Mouse (Mus musculus): ENCODE measurements around the gene Sept9. TPM values are rescaled to one million over a fixed set of nuclear protein-coding genes. Genes with fewer than 3 reads are reported as not detected.

Sept9 gene
- total RNA-seq, 2 experiments from 2014 or later, result 62.1 to 70.5 TPM

- intact Hi-C loops (cut with DNase I), result loop anchor here (5.0 kb wide), 1 partner anchor 68 kb away; no protein-coding TSS in a partner anchor
- peak in 1 of 2 experiments; percentile 57 for DNase-seq (ENCODE audit: low spot score in 2 of 2)
Measured at GRCm38 (mm10) chr11:117239617-117240016, 40.2 kb downstream of the Sept9 start.

- intact Hi-C loops (cut with DNase I), result no loop called here
- DNase-seq (ENCODE audit: low spot score in 2 of 2), result no peak
Measured at GRCm38 (mm10) chr11:117240322-117240721, 40.9 kb downstream of the Sept9 start.

- no peak for DNase-seq (ENCODE audit: low spot score in 2 of 2)
- intact Hi-C loops (cut with DNase I), result no loop called here
Measured at GRCm38 (mm10) chr11:117240861-117241738, 41.6 kb downstream of the Sept9 start.

- DNase-seq (ENCODE audit: low spot score in 2 of 2), result no peak
- intact Hi-C loops (cut with DNase I), result no loop called here
Measured at GRCm38 (mm10) chr11:117242339-117243084, 43.1 kb downstream of the Sept9 start.

- intact Hi-C loops (cut with DNase I), result no loop called here
- no peak for DNase-seq (ENCODE audit: low spot score in 2 of 2)
Measured at GRCm38 (mm10) chr11:117243536-117244290, 44.3 kb downstream of the Sept9 start.

- no peak for DNase-seq (ENCODE audit: low spot score in 2 of 2)
- intact Hi-C loops (cut with DNase I), result no loop called here
Measured at GRCm38 (mm10) chr11:117245041-117245725, 45.7 kb downstream of the Sept9 start.

- DNase-seq (ENCODE audit: low spot score in 2 of 2), result no peak
- intact Hi-C loops (cut with DNase I), result no loop called here
Measured at GRCm38 (mm10) chr11:117245846-117246245, 46.4 kb downstream of the Sept9 start.

- intact Hi-C loops (cut with DNase I), result no loop called here
- DNase-seq (ENCODE audit: low spot score in 2 of 2), result no peak
Measured at GRCm38 (mm10) chr11:117246286-117246685, 46.8 kb downstream of the Sept9 start.

- no peak for DNase-seq (ENCODE audit: low spot score in 2 of 2)
- intact Hi-C loops (cut with DNase I), result no loop called here
Measured at GRCm38 (mm10) chr11:117246981-117247431, 47.5 kb downstream of the Sept9 start.

GRCm38 (mm10) chr11:117247541-117247940 lies 48.1 kb downstream of the Sept9 start:
- intact Hi-C loops (cut with DNase I), result no loop called here
- DNase-seq (ENCODE audit: low spot score in 2 of 2), result no peak

- intact Hi-C loops (cut with DNase I), result no loop called here
- DNase-seq (ENCODE audit: low spot score in 2 of 2), result peak; percentile 45 to 82
Measured at GRCm38 (mm10) chr11:117248734-117249248, 49.3 kb downstream of the Sept9 start.

GRCm38 (mm10) chr11:117249282-117249984 lies 50.0 kb downstream of the Sept9 start:
- no peak for DNase-seq (ENCODE audit: low spot score in 2 of 2)

GRCm38 (mm10) chr11:117249985-117250928 lies 50.8 kb downstream of the Sept9 start:
- intact Hi-C loops (cut with DNase I), result no loop called here
- no peak for DNase-seq (ENCODE audit: low spot score in 2 of 2)

More at GRCm38 (mm10) chr11:117249282-117249984, 50.0 kb downstream of the Sept9 start:
- intact Hi-C loops (cut with DNase I), result no loop called here

GRCm38 (mm10) chr11:117251755-117252154 lies 52.3 kb downstream of the Sept9 start:
- DNase-seq (ENCODE audit: low spot score in 2 of 2), result no peak
- intact Hi-C loops (cut with DNase I), result no loop called here

GRCm38 (mm10) chr11:117252846-117253245 lies 53.4 kb downstream of the Sept9 start:
- intact Hi-C loops (cut with DNase I), result no loop called here
- DNase-seq (ENCODE audit: low spot score in 2 of 2), result peak in 1 of 2 experiments; percentile 41

GRCm38 (mm10) chr11:117254161-117255107 lies 55.0 kb downstream of the Sept9 start:
- intact Hi-C loops (cut with DNase I), result no loop called here
- DNase-seq (ENCODE audit: low spot score in 2 of 2), result peak in 1 of 2 experiments; percentile 30
